Mouse (Mus musculus): ENCODE results near the gene Rnaseh2c.

Rnaseh2c gene

DNA sequence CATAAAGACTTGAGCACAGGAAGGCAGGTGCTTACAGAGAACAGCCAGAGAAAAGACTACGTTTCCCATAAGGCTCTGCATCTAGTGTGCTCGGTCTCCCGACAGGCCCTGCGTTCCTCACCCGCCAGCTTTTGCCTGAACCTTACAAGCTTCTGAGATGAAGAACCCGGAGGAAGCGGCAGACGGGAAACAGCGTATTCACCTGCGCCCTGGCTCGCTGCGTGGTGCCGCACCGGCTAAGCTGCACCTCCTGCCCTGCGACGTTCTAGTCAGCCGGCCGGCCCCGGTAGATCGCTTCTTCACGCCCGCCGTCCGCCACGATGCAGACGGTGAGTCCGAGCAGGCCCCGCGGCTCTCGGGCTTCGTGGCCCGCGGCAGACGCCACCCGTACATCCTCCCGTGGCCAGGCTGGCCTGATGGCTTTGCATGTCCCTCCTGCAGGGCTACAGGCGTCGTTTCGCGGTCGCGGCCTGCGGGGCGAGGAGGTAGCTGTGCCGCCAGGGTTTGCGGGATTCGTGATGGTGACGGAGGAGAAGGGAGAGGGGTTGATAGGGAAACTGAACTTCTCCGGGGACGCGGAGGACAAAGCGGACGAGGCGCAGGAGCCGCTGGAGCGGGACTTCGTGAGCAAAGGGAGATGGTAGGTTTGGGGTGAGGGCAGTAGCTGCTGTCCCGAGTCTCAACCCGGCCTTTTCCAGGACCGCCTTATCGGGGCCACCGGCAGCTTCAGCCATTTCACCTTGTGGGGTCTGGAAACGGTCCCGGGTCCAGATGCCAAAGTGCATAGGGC is at the start of gene Rnaseh2c:
Gene Rnaseh2c (plus strand): TSS at position 122 of the 790 bp plus-strand sequence.
- peak; percentile 61 for DNase-seq (ENCODE audit: low read depth)

DNA sequence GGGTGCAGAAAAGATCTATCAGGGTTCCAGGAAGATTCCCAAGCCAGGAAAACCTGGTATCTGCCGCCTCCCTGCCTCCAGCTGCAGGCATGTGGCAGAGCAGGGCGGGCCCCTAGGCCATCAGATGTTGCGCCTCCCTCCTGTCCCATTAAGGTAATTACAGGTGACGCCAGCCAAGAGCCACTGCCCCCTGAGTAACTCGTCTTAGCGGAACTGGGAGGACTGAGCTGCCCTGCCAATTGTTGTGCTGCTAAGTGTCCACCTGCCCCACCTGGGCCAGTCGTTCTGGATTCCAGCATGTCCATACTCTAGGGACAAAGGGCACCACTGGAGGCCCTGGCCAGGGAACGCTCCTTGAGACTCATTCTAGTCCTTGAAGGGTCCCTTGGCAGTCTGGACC is 47.9 kb upstream of the Rnaseh2c start:
- DNase-seq (ENCODE audit: low read depth): no peak

DNA sequence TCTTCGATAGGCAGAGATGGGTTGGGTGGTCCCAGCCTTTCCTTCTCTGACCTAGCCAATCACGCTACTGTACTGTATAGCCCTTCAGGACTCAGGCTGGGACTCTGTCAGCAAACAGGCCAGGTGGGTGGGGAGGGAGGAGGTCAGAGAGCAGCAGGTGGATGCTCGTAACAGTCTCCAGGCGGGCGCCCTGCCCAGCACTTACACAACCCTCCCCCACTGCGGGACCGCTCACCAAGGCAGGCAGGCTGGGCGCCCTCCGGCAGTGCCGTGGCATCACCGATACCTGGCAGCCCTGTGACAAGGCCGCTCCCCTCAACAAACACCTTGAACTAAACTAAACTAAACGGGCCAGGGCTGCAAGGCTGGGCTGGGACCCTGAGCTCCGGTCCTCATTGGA is 47.5 kb upstream of the Rnaseh2c start:
- DNase-seq (ENCODE audit: low read depth): no peak

DNA sequence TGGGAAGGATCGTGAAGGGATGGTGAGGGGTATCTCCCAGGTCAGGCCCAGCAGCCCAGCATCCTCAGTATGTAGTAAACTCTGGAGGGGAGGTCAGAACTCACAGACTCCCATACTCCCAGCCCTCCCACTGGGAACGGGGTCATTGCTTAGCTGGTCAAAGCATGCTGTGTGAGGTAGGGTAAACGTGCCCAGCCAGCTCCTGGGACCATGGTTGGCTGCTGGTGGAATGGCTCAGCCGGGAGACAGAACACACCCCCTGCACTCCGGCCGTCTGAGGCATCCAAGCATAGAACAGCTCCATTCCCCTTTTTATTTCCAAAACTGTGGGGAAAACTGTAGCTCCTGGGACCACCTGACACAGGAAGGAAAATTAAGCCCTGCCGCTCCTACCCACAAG is 43.5 kb upstream of the Rnaseh2c start:
- no peak for DNase-seq (ENCODE audit: low read depth)

DNA sequence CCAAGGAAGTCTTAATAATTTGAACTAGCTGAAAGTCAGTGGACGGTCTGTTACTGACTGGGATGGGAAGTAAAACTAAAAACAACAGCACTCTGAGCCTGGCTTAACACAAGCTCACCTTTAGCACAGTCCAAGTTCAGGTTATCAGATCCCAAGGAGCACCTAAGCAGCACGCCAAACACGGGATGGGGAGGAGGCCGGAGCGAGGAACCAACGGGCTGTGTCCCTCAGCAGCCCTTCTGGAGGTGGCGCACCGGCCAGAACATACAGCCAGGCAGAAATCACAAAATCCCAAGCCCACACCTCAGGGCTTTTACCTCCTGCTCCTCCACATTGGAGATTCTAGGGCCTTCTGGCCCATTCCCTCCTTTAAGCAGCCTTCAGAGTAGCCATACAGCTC is 42.9 kb upstream of the Rnaseh2c start:
- DNase-seq (ENCODE audit: low read depth): no peak

DNA sequence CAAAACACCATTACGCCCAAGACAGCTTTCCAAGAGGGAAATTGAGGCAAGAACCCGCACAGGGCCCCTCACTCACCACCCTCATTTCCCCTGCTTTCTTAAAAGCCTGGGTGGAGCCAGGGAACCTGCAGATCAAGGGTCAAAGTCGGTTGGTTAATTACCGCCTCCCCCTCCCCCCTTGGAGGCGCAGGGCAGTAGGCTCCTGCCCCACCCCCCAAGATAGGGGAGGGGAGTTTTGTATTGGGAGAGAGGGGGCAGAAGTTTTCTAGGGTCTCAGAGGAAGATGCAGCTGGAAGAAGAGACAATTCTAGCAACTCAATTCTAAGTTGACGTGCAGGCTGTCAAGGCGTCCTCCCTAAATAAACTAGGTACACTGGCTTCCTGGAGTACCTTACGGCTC is 42.4 kb upstream of the Rnaseh2c start:
- DNase-seq (ENCODE audit: low read depth): no peak

DNA sequence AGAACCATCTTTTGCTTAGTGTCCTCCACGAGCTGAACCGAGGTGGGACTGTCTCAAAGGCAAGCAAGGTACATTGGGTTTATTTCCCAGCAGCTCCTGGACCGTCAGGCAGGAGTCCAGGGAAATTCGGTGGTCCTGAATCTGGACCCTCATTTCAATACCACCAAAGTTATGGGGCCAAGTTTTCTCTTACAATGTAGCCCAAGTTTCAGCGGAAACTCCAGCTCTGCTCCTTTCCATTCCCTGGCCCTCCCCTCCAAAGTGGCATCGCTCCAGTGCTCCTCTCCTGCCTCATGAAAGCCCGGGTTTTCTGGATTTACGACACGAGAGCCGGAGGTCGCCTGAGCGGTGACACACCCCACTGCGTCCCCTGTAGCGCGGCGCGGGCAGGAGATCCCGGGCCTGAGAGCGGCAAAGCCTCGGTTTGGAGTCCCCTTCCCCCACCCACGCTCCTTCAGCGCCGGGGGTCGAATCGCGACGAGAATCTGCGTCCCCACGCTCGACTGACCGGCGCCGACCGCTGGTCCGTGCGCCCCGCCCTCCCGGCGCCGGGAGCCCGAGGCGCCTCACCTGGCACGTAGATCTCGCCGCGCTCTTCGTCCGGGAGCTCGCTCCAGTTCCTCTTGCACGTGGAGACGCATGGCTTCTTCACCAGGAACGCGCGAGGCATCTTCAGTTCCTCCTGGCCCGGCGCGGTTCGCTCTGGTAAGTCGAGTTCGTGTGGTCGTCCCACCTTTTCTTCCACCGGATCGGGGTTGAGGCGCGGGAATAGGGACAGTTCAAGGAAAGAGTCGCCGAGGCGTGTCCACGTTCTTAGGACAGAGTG is 41.8 kb upstream of the Rnaseh2c start:
- no peak for DNase-seq (ENCODE audit: low read depth)

DNA sequence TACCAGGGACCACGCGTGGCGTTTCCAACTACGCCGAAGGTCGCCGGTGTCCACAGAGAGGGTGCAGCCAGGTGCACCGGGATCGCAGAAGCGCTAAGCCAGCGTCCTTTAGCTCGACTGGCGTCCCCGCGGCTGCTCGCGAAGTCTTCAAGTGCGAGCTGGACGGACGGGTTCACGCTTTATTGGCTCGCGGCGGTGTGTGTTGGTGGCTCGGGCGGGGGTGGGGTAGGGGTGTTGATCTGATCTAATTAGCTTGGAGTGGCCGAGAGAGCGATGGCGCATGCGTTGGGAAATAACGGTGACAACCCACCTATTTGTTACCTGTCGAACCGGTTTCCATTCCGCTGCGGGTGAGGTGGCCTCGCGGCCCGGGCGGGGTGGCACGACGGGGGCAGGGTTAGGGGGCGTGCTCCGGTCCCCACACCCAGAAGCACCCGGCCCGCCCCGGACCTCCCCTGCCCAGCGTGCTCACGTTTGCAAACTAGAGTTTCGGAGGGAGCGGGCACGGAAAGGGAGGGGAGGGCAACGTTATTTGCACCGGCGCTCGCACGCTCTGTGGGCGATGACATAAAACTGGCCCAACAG is 41.1 kb upstream of the Rnaseh2c start, which contains the start of gene Ovol1:
Gene Ovol1 (minus strand): TSS at position 190 of the 585 bp plus-strand sequence.
- DNase-seq (ENCODE audit: low read depth): no peak

DNA sequence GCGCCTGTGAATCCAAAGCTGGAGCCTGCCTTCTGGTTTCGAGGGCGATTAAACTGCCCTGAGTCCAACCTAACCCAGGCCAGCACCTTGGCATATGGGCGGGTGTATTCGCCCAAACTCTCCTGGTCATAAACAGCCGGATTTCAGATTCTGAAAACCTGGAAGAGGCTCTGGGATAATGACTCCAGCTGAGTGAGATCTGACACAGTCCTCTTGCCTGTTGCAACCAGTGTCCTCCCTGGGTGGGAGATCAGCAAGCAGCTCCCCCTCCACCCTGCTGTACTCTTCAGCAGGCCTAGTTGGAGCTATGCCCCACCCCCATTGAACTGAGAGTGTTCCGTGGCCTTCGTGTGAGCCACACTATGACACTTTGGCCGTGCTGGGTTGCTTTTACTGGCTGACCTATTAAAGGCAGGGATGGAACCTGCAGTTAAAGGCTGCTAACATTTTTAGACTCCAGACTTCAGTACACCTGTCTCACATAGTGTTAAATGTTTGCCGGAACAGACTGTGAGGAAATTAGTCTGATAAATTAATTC is 40.4 kb upstream of the Rnaseh2c start:
- DNase-seq (ENCODE audit: low read depth): no peak

DNA sequence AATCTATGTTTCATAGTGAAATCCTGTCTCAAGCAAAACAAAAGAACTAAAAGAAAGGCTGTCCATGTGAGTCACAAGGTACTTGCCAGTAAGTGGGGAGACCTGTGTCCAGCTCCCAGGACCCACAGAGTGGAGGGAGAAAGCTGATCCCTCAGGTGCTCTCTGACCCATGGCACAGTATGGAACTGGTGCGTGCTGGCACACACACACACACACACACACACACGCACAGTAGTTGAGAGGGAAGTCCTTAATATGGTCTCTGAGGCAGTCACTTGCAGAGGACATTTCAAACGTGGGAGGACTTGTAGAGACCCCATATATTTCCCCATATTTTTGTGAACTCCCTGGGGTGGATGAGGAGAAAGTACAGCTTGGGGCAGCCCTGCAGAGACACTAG is 39.8 kb upstream of the Rnaseh2c start:
- no peak for DNase-seq (ENCODE audit: low read depth)

DNA sequence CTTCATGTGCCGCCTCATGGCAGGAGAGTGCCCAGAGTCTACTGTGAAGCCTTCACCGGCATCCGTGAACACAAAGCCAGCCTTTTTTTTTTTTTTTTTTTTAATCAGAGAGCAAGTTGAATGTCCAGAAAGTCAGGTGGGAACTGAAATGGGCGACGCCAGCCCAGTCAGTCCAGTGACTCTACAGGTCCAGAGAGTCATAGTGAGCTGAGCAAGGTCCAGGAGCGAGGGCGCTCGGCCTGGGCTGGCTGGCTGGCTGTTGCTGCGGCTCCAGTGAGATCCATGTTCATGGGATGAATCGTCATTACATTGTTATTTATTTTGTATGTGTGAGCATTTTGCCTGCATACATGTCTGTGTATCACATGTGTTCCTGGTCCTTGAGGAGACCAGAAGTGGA is 38.9 kb upstream of the Rnaseh2c start:
- DNase-seq (ENCODE audit: low read depth): no peak

DNA sequence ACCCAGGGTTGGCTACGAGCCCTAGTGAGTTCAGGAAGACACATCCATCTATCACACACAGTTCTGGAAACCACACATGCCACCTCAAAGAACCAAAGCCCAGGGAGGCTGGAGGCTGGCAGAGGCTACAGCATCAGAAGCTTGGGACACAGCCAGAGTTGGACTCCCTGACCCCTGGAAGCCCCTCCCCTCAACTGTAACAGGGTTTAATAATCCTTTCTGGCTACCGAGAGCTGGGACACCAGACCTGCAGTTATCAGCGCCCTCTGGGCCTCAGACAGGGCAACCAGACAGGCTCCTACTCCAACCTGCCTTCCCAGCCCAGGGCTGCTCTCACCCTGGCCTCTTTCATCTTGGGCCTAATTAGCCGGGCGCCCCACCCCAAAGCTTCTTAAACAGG is 35.4 kb upstream of the Rnaseh2c start:
- DNase-seq (ENCODE audit: low read depth): no peak

DNA sequence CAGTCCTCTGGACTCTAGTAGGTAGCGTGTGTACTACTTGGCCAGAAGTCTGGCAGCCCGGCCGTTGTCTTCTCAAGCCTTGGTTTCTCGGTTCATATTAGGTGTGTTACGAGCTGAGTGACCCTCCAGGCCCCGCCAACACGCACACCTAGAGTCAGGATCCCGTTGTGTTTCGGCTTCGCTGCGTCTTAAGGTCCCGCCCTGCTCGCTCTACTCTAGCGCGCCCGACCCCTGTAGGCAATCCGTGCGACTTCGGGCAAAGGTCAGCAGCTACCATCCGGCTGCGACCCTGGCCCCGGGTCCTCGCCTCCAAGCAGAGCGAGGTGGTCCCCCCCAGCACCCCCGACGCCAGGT is 34.5 kb upstream of the Rnaseh2c start:
- DNase-seq (ENCODE audit: low read depth): no peak

DNA sequence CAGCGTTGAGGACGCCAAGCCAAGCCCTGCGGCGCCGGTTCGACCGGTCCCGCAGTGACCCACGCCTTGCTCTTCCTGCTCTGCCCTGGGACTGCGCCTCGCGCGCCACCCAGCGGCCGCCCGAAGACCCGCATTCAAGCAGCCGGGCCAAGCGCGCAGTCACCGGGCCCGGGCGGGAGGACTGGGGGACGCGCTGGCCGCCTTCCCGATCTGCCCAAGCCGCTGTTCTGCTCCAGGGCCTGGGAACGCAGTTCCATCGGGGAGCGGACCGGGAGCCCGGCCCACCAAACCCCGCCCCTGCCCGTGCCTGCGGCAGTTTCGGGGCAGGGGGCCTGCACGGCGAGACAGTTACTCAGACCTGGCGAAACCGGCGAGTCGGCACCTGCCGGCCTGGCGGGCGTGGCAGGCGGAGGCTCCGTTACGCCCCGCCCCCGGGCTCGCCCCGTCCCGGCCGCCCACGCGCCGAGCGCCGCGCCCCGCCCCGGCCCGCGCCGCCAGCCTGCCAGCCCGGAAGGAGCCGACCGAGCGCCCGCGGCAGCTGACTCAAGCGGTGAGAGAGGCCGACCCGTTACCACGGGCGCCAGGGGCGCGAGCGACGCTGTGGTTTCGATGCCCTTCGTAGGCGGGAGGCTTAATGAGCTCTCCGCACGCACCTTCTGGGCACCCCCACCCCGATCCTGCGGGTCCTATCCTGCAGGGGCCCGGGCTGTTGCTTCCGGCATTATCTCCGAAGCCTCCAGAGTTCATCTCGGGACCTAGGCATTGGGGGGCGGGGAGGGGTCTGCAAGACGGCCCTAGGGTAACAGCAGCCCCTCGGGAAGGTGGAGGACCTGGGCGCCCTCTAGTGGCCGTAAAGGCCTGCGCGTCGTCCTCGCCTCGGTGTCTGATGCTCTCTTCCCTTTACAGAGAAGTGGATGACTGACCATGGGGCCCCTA is 33.9 kb upstream of the Rnaseh2c start, which contains the start of gene Ap5b1:
Gene Ap5b1 (plus strand): TSS at position 492 of the 936 bp plus-strand sequence.
- peak; percentile 75 for DNase-seq (ENCODE audit: low read depth)

DNA sequence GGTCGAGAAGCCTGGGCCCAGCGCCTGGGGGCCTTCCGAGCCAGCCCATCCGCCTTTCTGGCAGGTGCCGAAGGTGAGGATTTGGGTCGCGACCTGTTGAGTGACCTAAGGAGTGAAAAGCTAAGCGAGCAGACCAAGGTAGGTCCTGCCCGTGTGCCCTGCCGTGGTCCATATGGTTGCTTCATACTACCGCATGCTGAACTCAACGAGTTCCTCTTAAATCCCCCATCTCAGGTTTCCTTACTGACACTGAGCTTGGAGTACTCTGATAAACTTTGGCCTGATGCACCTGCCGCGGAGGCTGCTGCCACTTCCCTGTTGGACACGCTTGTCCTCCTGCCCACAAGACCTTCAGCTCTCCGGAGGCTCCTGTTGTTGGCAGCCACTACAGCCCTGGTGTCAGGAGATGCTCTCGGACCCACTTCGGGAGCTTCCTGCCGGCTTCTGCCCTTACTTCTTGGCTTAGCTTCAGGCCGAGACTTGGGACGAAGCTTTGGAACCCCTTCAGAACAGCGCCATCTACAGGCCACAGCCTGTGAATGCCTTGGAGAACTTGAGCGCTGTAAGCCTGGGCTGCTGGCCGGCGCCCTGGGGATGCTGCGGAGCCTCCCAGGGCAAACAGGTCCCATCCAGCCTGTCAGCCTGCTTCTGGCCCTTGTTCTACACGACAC is 33.1 kb upstream of the Rnaseh2c start:
- peak; percentile 89 for DNase-seq (ENCODE audit: low read depth)

DNA sequence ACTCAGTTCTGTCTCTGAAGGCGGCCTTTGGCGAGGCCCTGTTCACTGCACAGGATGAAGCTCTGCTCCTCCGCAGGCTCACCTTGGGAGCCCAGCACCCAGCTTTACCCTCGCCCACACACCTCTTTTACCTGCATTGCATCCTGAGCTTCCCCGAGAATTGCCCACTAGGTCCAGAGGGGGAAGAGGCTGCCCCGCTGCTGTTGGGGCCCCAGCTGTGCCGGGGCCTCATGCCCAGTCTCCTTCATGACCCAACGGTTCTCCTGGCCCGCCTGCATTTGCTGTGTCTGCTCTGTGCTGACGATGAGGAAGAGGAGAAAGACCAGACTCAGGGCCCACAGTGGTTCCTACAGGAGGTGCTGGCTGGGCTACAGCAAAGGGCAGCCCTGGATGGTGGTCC is 32.2 kb upstream of the Rnaseh2c start:
- DNase-seq (ENCODE audit: low read depth): no peak

DNA sequence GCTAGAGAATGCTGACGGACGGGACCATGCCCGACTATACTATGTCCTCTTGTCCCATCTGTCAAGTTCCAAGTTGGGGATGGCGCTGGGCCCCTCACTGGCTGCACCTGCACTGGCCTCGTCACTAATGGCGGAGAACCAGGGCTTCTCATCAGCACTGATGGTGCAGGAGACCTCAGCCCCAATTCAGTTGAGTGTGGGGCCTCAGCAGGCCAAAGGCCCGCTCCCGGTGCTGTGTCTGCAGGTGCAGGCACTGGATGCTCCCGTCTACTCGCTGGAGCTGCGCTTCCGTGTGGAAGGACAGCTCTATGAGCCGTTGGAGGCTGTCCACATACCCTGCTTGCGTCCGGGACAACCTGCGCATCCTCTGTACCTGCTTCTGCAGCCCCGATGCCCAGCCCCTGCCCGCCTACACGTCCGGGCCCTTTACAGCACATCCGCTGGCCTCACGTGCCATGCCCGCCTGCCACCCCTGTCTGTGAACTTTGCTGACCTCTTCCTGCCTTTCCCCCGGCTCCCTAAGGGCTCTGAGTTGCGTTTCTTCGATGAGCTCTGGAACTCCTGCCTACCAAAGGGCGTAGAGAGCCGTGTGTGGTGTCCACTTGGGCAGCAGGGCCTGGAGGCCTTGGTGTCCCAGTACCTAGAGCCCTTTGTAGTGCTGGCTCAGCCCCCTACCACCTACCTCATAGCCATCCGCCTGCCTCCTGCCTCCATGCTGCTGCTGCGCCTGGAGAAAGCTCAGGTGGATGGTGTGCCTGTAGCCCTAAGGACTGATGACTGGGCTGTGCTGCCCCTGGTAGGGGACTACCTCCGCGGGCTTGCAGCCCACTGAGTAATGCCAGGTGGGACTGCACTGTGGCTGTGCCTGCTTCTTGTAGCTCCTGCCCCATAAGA is 31.1 kb upstream of the Rnaseh2c start:
- DNase-seq (ENCODE audit: low read depth): no peak

DNA sequence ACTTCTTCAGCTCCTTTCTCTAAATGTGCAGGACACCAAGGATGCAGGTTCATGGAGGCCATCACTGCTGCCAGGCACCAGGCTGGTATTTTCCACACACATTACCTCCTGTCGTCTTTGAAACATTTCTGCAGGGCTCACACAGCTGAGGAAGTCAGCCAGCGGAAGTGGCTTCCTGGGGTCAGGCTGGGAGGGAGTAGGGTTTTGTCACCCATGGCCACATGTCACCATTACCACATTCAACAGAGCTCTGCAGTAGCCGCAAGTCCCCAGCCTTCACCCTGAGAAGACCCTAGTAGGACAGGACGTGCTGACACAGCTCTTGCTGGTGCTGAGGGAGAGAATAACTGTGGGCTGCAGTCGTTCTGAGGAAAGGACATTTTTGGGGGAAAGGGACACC is 29.8 kb upstream of the Rnaseh2c start:
- peak; percentile 53 for DNase-seq (ENCODE audit: low read depth)

DNA sequence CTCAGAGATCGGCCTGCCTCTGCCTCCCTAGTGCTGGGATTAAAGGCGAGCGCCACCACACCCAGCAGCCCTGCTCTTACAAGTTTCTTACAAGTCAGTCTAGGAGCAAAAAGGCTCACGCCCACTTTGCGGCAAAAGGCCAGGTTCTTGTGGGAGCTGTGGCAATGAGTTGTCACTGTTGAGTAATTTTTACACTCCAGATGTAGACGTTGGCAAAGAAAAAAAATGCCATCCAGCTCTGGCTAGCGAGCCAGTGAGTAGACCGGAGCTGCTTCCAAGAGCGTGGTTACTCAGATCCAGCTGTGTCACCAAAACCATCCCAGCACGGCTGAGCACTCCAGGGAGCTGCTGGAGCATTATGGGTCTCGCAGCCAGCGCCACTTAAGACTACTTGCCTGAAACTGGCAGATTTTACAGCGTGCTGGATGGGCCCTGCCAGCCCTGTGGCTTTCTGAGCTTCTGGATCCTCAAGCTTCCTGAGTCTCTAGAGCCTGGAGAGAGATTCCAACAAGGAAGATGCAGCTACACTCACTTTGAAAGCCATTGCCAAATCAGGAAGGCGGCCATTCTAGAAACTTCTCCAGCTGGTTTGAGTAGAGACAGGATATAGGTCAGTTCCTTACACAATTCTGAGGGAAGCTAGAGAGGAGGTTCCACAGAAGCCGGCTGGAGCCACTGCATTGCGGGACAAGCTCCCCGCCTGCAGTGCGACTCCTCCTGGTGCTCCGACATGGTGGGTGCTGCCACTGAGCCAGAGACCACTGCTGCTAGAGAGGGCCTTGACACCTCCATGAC is 29.1 kb upstream of the Rnaseh2c start:
- DNase-seq (ENCODE audit: low read depth): no peak
